Mouse (Mus musculus): ENCODE measurements around the gene 4930595D18Rik.

- TF ChIP-seq CTCF (IDR thresholded peaks at IDR 0.05; ENCODE audit: borderline replicate concordance, insufficient read depth, low read length), result no peak
- TF ChIP-seq POLR2A (IDR thresholded peaks at IDR 0.05; ENCODE audit: low read depth, low read length), result no peak
Observed at GRCm38 (mm10) chr12:111134791-111135733, 49.2 kb downstream of the 4930595D18Rik start.

Measured in embryonic fibroblast, embryonic 13.5 days (primary cell).